Mouse (Mus musculus) bone marrow, adult 2 months (tissue): ENCODE measurements around the gene Tmie. TPM values are rescaled to one million over a fixed set of nuclear protein-coding genes. Genes with fewer than 3 reads are reported as not detected.
A peak's percentile ranks its signal among the peaks of the same experiment; 100 is the strongest.

Source experiments
- H3K27ac ChIP-seq: fragments of 200-500 bp; 2 replicates; pipeline ENCODE4 v1.5.1; 2012; ENCODE audit warnings: low read depth, mild to moderate bottlenecking, control low read depth, inconsistent platforms, low read length; ENCODE audit not compliant: control insufficient read depth, poor library complexity, insufficient read depth
- H3K4me1 ChIP-seq: fragments of 200-500 bp; 2 replicates; pipeline ENCODE4 v1.6.1; 2011; ENCODE audit warnings: low read length; ENCODE audit not compliant: control insufficient read depth, insufficient read depth
- H3K4me3 ChIP-seq: fragments of 200-500 bp; replicated peaks from 2 replicates; pipeline ENCODE3; 2011; ENCODE audit warnings: mild to moderate bottlenecking, low read depth, low read length, control low read depth; ENCODE audit not compliant: control insufficient read depth
- CTCF ChIP-seq: fragments of 200-500 bp; IDR thresholded peaks from 2 replicates; pipeline ENCODE4 v1.5.1; 2011; ENCODE audit warnings: low read length, control low read depth; ENCODE audit not compliant: control insufficient read depth, insufficient read depth
- POLR2A ChIP-seq: fragments of 200-500 bp; IDR thresholded peaks from 2 replicates; pipeline ENCODE4 v1.6.1; 2011; ENCODE audit warnings: low read depth, mild to moderate bottlenecking, control low read depth, low read length, borderline replicate concordance; ENCODE audit not compliant: control insufficient read depth
- WGBS: fragments of 180-500 bp; shearing (Covaris S2); methylation state at CpG from one replicate; pipeline ENCODE4 v1.1.7; 2018; 5-methylcytosine and 5-hydroxymethylcytosine counted together
- polyA plus RNA-seq: library from polyadenylated mRNA; stranded (reverse); fragments of >200 nt; gene quantifications from 2 replicates; pipeline ENCODE4 v1.2.4, GENCODE M21; 2011; ENCODE audit warnings: low replicate concordance; ENCODE audit not compliant: missing spikeins, insufficient read depth, insufficient read length

Gene Tmie
- polyA plus RNA-seq, 1 experiment: 1.2 TPM

- no peak overlapping the region for H3K27ac ChIP-seq
- H3K4me1 ChIP-seq: no peaks in the 10 kb centered on the region; the same call in 1 of the 2 replicates
- WGBS: 84% methylated on average over 3 of the region's 3 CpGs
- TF ChIP-seq POLR2A (no peak), CTCF (no peak)
- H3K4me3 ChIP-seq: no peak overlapping the region
Measured at GRCm38 (mm10) chr9:110892552-110892951, 12.6 kb upstream of the Tmie start.

GRCm38 (mm10) chr9:110891077-110891828 is 11.3 kb upstream of the Tmie start:
- WGBS: 46% methylated on average over 12 of the region's 12 CpGs

GRCm38 (mm10) chr9:110890026-110890783 is 10.3 kb upstream of the Tmie start:
- no peaks in the 10 kb centered on the region; the same call in 1 of the 2 replicates for H3K4me1 ChIP-seq
- no peak for TF ChIP-seq POLR2A
- TF ChIP-seq CTCF: peak; percentile 16; the same call in 1 of the 2 replicates
- no peak overlapping the region for H3K4me3 ChIP-seq
- 77% methylated on average over 21 of the region's 21 CpGs for WGBS
- no peak overlapping the region for H3K27ac ChIP-seq

More at GRCm38 (mm10) chr9:110891077-110891828, 11.3 kb upstream of the Tmie start:
- TF ChIP-seq POLR2A (no peak), CTCF (no peak)
- Histone ChIP-seq H3K27ac (no peak overlapping the region), H3K4me1 (no peaks in the 10 kb centered on the region; the same call in 1 of the 2 replicates), H3K4me3 (no peak overlapping the region)

GRCm38 (mm10) chr9:110888935-110889334 is 9.0 kb upstream of the Tmie start:
- Histone ChIP-seq H3K4me1 (no peaks in the 10 kb centered on the region; the same call in 1 of the 2 replicates), H3K27ac (no peak overlapping the region)
- 88% methylated on average over 14 of the region's 14 CpGs for WGBS

GRCm38 (mm10) chr9:110887388-110888303 is 7.7 kb upstream of the Tmie start:
- Histone ChIP-seq H3K4me1 (no peaks in the 10 kb centered on the region; the same call in 1 of the 2 replicates), H3K4me3 (no peak overlapping the region), H3K27ac (no peak overlapping the region)
- WGBS: 41% methylated on average over 9 of the region's 9 CpGs
- no peak for TF ChIP-seq CTCF
- TF ChIP-seq POLR2A: no peak

More at GRCm38 (mm10) chr9:110888935-110889334, 9.0 kb upstream of the Tmie start:
- no peak overlapping the region for H3K4me3 ChIP-seq
- TF ChIP-seq POLR2A: no peak
- no peak for TF ChIP-seq CTCF

- Histone ChIP-seq H3K4me3 (no peak overlapping the region), H3K27ac (no peak overlapping the region)
Measured at GRCm38 (mm10) chr9:110881953-110882352, 2.0 kb upstream of the Tmie start.

GRCm38 (mm10) chr9:110880772-110881171 is 859 bp upstream of the Tmie start:
- 36% methylated on average over 4 of the region's 4 CpGs for WGBS
- TF ChIP-seq CTCF (no peak), POLR2A (no peak)
- no peak overlapping the region for H3K27ac ChIP-seq

More at GRCm38 (mm10) chr9:110881953-110882352, 2.0 kb upstream of the Tmie start:
- WGBS: 77% methylated on average over 7 of the region's 7 CpGs
- no peaks in the 10 kb centered on the region for H3K4me1 ChIP-seq
- TF ChIP-seq CTCF: no peak
- TF ChIP-seq POLR2A: no peak

More at GRCm38 (mm10) chr9:110880772-110881171, 859 bp upstream of the Tmie start:
- H3K4me3 ChIP-seq: no peak overlapping the region
- H3K4me1 ChIP-seq: no peaks in the 10 kb centered on the region
